Mouse (Mus musculus) midbrain, embryonic 16.5 days (tissue): ENCODE data around the gene Dynlt3. TPM values are rescaled to one million over a fixed set of nuclear protein-coding genes. Genes with fewer than 3 reads are reported as not detected.
"Not testable (repeated sequence)": the region's sequence is repeated elsewhere in the genome, so short reads cannot be mapped to it uniquely, and the experiment has no call there.

ENCODE experiments used
- ATAC-seq: fragments of 200-750 bp; cut with Nextera tagmentation; 2 replicates; pipeline ENCODE4 v1.8.0; 2017; ENCODE audit warnings: moderate TSS enrichment
- H3K27ac ChIP-seq: fragments of 300-500 bp; sonication (generic); 2 replicates; pipeline ENCODE4 v1.5.1; 2014; ENCODE audit warnings: mild to moderate bottlenecking, low read length, mixed read lengths
- H3K27me3 ChIP-seq: fragments of 300-500 bp; sonication (generic); 2 replicates; pipeline ENCODE4 v1.6.1; 2014; ENCODE audit warnings: low read depth, low read length, mixed read lengths; ENCODE audit not compliant: control insufficient read depth, insufficient read depth
- H3K36me3 ChIP-seq: fragments of 300-500 bp; sonication (generic); 2 replicates; pipeline ENCODE4 v1.6.1; 2014; ENCODE audit warnings: mild to moderate bottlenecking, low read length, moderate library complexity, mixed read lengths; ENCODE audit not compliant: control insufficient read depth, insufficient read depth
- H3K4me1 ChIP-seq: fragments of 300-500 bp; sonication (generic); 2 replicates; pipeline ENCODE4 v1.6.1; 2014; ENCODE audit warnings: mild to moderate bottlenecking, low read length, mixed read lengths; ENCODE audit not compliant: control insufficient read depth, insufficient read depth
- H3K4me2 ChIP-seq: fragments of 300-500 bp; sonication (generic); 2 replicates; pipeline ENCODE4 v1.6.1; 2014; ENCODE audit warnings: mild to moderate bottlenecking, low read length, mixed read lengths
- H3K4me3 ChIP-seq: fragments of 300-500 bp; sonication (generic); 2 replicates; pipeline ENCODE4 v1.5.1; 2014; ENCODE audit warnings: low read depth, mild to moderate bottlenecking, low read length, moderate library complexity, mixed read lengths
- H3K9ac ChIP-seq: fragments of 300-500 bp; sonication (generic); 2 replicates; pipeline ENCODE4 v1.6.1; 2014; ENCODE audit warnings: low read depth, low read length, mixed read lengths
- H3K9me3 ChIP-seq: fragments of 300-500 bp; sonication (generic); replicated peaks from 2 replicates; pipeline ENCODE4 v1.6.1; 2014; ENCODE audit warnings: mild to moderate bottlenecking, low read length, mixed read lengths; ENCODE audit not compliant: control insufficient read depth, poor library complexity, severe bottlenecking
- WGBS: fragments of 180-500 bp; shearing (Covaris S2); extraction: QIAGEN DNeasy Blood & Tissue Kit; methylation state at CpG from one replicate; pipeline ENCODE4 v1.1.7; 2014; 5-methylcytosine and 5-hydroxymethylcytosine counted together
- polyA plus RNA-seq: library from polyadenylated mRNA; unstranded; fragments of >200 nt; fragmentation: Nextera tagmentation; extraction: Ambion mirVana; gene quantifications from 2 replicates; pipeline ENCODE4 v1.2.1, GENCODE M21; 2015

The Dynlt3 gene
- 40.4 and 45.1 TPM in 2 replicates for polyA plus RNA-seq

- peak; percentile 98 for ATAC-seq
- Histone ChIP-seq H3K4me3 (peak within 1 kb of the TSS; percentile 51), H3K36me3 (no peaks in the 10 kb centered on the region), H3K9ac (peak within 1 kb of the TSS; percentile 65), H3K4me2 (peak within 1 kb of the TSS; percentile 58), H3K27ac (peak within 1 kb of the TSS; percentile 81), H3K27me3 (no peaks in the 10 kb centered on the region), H3K9me3 (no peaks in the 10 kb centered on the region), H3K4me1 (peaks cover 2% of the 10 kb centered on the region; the same call in 1 of the 2 replicates)
- WGBS, result 9% methylated on average over 27 of the region's 30 CpGs
Observed at GRCm38 (mm10) chrX:9662391-9663111, at the start of gene Dynlt3. Gene Dynlt3 (minus strand): TSS chrX:9663003.

GRCm38 (mm10) chrX:9699815-9700214 is 37.0 kb upstream of the Dynlt3 start:
- no peaks in the 10 kb centered on the region for H3K27me3 ChIP-seq
- no peaks in the 10 kb centered on the region for H3K36me3 ChIP-seq
- ATAC-seq, result no peak
- no peaks in the 10 kb centered on the region for H3K9me3 ChIP-seq
- WGBS, result 91% methylated on average over 3 of the region's 3 CpGs
- no peak overlapping the region for H3K27ac ChIP-seq
- H3K9ac ChIP-seq, result no peak overlapping the region
- no peaks in the 10 kb centered on the region for H3K4me1 ChIP-seq
- no peak overlapping the region for H3K4me2 ChIP-seq
- no peak overlapping the region for H3K4me3 ChIP-seq

- H3K4me3 ChIP-seq, result no peak overlapping the region
- H3K4me1 ChIP-seq, result no peaks in the 10 kb centered on the region
- no peaks in the 10 kb centered on the region for H3K9me3 ChIP-seq
- H3K27ac ChIP-seq, result no peak overlapping the region
- peak; percentile 84 for ATAC-seq
- H3K9ac ChIP-seq, result no peak overlapping the region
- no peaks in the 10 kb centered on the region for H3K27me3 ChIP-seq
- no peaks in the 10 kb centered on the region for H3K36me3 ChIP-seq
- no peak overlapping the region for H3K4me2 ChIP-seq
- WGBS, result 34% methylated on average over 6 of the region's 6 CpGs
Observed at GRCm38 (mm10) chrX:9695997-9696396, 33.2 kb upstream of the Dynlt3 start.

- H3K27ac ChIP-seq, result no peak overlapping the region
- H3K4me2 ChIP-seq, result no peak overlapping the region
- ATAC-seq, result no peak
- H3K27me3 ChIP-seq, result no peaks in the 10 kb centered on the region
- H3K36me3 ChIP-seq, result no peaks in the 10 kb centered on the region
- H3K9me3 ChIP-seq, result no peaks in the 10 kb centered on the region
- no peak overlapping the region for H3K4me3 ChIP-seq
- H3K9ac ChIP-seq, result no peak overlapping the region
- WGBS, result 71% methylated on average over 1 of the region's 1 CpGs
- H3K4me1 ChIP-seq, result no peaks in the 10 kb centered on the region
Observed at GRCm38 (mm10) chrX:9672040-9672439, 9.2 kb upstream of the Dynlt3 start.

- no peak for ATAC-seq
- Histone ChIP-seq H3K36me3 (no peaks in the 10 kb centered on the region), H3K27me3 (no peaks in the 10 kb centered on the region), H3K27ac (no peak overlapping the region), H3K9me3 (no peaks in the 10 kb centered on the region), H3K4me3 (no peak overlapping the region), H3K9ac (no peak overlapping the region), H3K4me2 (no peak overlapping the region), H3K4me1 (no peaks in the 10 kb centered on the region)
- WGBS, result 81% methylated on average over 3 of the region's 3 CpGs
Observed at GRCm38 (mm10) chrX:9671418-9671817, 8.6 kb upstream of the Dynlt3 start.

- H3K4me1 ChIP-seq, result no peaks in the 10 kb centered on the region
- WGBS, result 51% methylated on average over 3 of the region's 3 CpGs
- no peaks in the 10 kb centered on the region for H3K36me3 ChIP-seq
- H3K27me3 ChIP-seq, result no peaks in the 10 kb centered on the region
- H3K4me2 ChIP-seq, result no peak overlapping the region
- no peaks in the 10 kb centered on the region for H3K9me3 ChIP-seq
- no peak overlapping the region for H3K27ac ChIP-seq
- no peak overlapping the region for H3K9ac ChIP-seq
- no peak overlapping the region for H3K4me3 ChIP-seq
- ATAC-seq, result no peak
Observed at GRCm38 (mm10) chrX:9652806-9653205, 10.0 kb downstream of the Dynlt3 start.

- WGBS, result 67% methylated on average over 5 of the region's 5 CpGs
- H3K27me3 ChIP-seq, H3K27ac ChIP-seq, H3K9ac ChIP-seq, H3K4me1 ChIP-seq, ATAC-seq, H3K9me3 ChIP-seq, H3K36me3 ChIP-seq, H3K4me3 ChIP-seq, H3K4me2 ChIP-seq: not testable (repeated sequence)
Observed at GRCm38 (mm10) chrX:9640594-9640993, 22.2 kb downstream of the Dynlt3 start.

- not testable (repeated sequence) for H3K4me1 ChIP-seq, H3K27ac ChIP-seq, H3K4me2 ChIP-seq, H3K36me3 ChIP-seq, H3K9me3 ChIP-seq, H3K27me3 ChIP-seq, H3K4me3 ChIP-seq, H3K9ac ChIP-seq, ATAC-seq
- WGBS, result 62% methylated on average over 2 of the region's 2 CpGs
Observed at GRCm38 (mm10) chrX:9640126-9640525, 22.7 kb downstream of the Dynlt3 start.
